Mouse (Mus musculus) midbrain, embryonic 11.5 days (tissue): ENCODE data around the gene Gm21972. TPM values are rescaled to one million over a fixed set of nuclear protein-coding genes. Genes with fewer than 3 reads are reported as not detected.

ENCODE experiments used
- ATAC-seq: fragments of 200-750 bp; cut with Nextera tagmentation; 2 replicates; pipeline ENCODE4 v1.8.0; 2017; ENCODE audit warnings: moderate TSS enrichment, moderate library complexity; ENCODE audit not compliant: low FRiP score
- DNase-seq: peaks from one replicate; pipeline ENCODE4 v3.0.0; 2015; ENCODE audit warnings: low spot score; ENCODE audit errors: missing footprints
- H3K27ac ChIP-seq: fragments of 300-500 bp; sonication (generic); 2 replicates; pipeline ENCODE4 v1.5.1; 2014; ENCODE audit warnings: low read depth, low read length
- H3K27me3 ChIP-seq: fragments of 300-500 bp; sonication (generic); 2 replicates; pipeline ENCODE4 v1.6.1; 2014; ENCODE audit warnings: mild to moderate bottlenecking, low read length, moderate library complexity, mixed read lengths; ENCODE audit not compliant: control insufficient read depth, insufficient read depth
- H3K36me3 ChIP-seq: fragments of 300-500 bp; sonication (generic); 2 replicates; pipeline ENCODE4 v1.6.1; 2014; ENCODE audit warnings: mild to moderate bottlenecking, low read length, moderate library complexity, mixed read lengths; ENCODE audit not compliant: control insufficient read depth, insufficient read depth
- H3K4me1 ChIP-seq: fragments of 300-500 bp; sonication (generic); 2 replicates; pipeline ENCODE4 v1.6.1; 2014; ENCODE audit warnings: low read length; ENCODE audit not compliant: control insufficient read depth, insufficient read depth
- H3K4me2 ChIP-seq: fragments of 300-500 bp; sonication (generic); 2 replicates; pipeline ENCODE4 v1.6.1; 2014; ENCODE audit warnings: mild to moderate bottlenecking, moderate library complexity
- H3K4me3 ChIP-seq: fragments of 300-500 bp; sonication (generic); 2 replicates; pipeline ENCODE4 v1.5.1; 2014; ENCODE audit warnings: low read depth, low read length
- H3K9ac ChIP-seq: fragments of 300-500 bp; sonication (generic); 2 replicates; pipeline ENCODE4 v1.6.1; 2014; ENCODE audit warnings: low read length
- H3K9me3 ChIP-seq: fragments of 300-500 bp; sonication (generic); 2 replicates; pipeline ENCODE4 v1.6.1; 2016; ENCODE audit warnings: low read length; ENCODE audit not compliant: control insufficient read depth
- WGBS: fragments of 180-500 bp; shearing (Covaris S2); extraction: QIAGEN DNeasy Blood & Tissue Kit; methylation state at CpG from one replicate; pipeline ENCODE4 v1.1.7; 2014; 5-methylcytosine and 5-hydroxymethylcytosine counted together
- polyA plus RNA-seq: library from polyadenylated mRNA; unstranded; fragments of >200 nt; fragmentation: Nextera tagmentation; extraction: Ambion mirVana; gene quantifications from 2 replicates; pipeline ENCODE4 v1.2.1, GENCODE M21; 2014

The Gm21972 gene
- polyA plus RNA-seq, 1 experiment from 2014 or later: 0.40 TPM

DNA sequence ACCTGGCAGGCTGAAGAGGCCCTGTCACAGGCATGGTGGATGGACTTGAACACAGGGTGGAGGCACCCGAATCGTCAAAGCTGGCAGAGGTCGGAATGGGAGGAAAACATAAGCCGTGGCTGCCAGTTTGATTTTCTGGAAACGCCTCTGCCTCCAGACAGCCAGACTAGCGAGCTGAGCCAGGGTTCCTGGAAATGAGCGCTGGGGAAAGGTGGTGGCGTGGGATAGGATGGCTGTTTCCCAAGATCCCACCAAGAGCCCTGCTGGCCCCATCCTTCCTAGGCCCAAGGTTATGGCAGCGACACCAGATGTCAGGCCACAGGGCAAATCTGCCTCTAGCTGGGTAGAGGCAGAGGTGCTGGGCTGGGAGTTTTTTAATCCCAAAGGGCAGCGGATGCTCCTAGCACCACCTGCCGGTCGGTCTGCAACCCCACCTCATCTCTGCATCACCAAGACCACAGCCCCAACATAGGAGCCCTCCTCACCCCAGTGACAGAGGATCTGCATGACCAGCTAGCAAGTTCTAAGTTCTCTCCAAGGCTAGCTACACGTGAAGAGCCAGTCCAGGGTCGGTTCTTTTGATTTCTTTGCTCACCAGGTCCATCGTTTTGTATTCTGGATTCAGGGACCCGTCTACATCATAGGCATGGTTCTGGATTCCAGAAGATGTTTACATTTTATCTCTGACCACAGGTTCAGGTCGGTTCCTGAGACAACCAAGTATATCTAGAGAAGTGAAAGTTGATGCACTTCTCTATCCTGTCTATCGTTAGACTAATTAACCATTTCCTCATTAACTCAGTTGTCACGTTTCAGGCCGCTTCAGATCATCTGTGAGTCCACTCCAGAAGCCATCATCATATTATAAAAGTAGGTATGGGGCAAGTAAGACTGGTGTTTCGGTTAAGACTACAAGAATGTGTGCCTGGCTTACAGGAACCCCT is 10.8 kb downstream of the Gm21972 start:
- peaks cover 4% of the 10 kb centered on the region; the same call in 1 of the 2 replicates for H3K36me3 ChIP-seq
- ATAC-seq: no peak
- H3K4me2 ChIP-seq: no peak overlapping the region
- no peak overlapping the region for H3K9ac ChIP-seq
- H3K9me3 ChIP-seq: no peaks in the 10 kb centered on the region
- H3K27ac ChIP-seq: no peak overlapping the region
- H3K27me3 ChIP-seq: no peaks in the 10 kb centered on the region
- DNase-seq: no peak
- no peak overlapping the region for H3K4me3 ChIP-seq
- no peaks in the 10 kb centered on the region for H3K4me1 ChIP-seq
- 76% methylated on average over 21 of the region's 21 CpGs for WGBS

DNA sequence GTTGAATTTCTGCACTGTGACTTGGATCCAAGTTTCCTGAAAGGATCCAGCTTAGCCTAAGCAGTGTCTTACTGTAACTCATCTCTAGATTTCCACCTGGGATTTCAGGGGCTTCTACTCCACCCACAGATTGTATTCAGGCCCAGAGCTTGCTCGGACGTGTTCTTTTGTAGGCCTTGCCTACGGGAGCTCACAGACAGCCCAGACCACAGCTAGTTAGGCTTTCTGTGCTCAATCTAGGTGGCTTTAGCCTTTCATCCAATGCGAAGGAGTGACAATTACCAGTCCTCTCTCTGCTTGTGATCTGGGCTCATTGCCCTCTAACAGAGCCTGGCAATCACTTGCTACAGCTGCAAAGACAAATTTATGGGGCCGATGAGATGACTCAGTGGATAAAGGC is 12.9 kb downstream of the Gm21972 start:
- ATAC-seq (no peak), DNase-seq (no peak)
- H3K4me2 ChIP-seq: no peak overlapping the region
- H3K9me3 ChIP-seq: no peaks in the 10 kb centered on the region
- H3K36me3 ChIP-seq: 0 out of 2 replicates have a peak, but pooled peaks cover 2% of the 10 kb centered on the region
- no peak overlapping the region for H3K27ac ChIP-seq
- no peaks in the 10 kb centered on the region for H3K27me3 ChIP-seq
- WGBS: 89% methylated on average over 5 of the region's 5 CpGs
- no peak overlapping the region for H3K4me3 ChIP-seq
- H3K4me1 ChIP-seq: no peaks in the 10 kb centered on the region
- H3K9ac ChIP-seq: no peak overlapping the region

DNA sequence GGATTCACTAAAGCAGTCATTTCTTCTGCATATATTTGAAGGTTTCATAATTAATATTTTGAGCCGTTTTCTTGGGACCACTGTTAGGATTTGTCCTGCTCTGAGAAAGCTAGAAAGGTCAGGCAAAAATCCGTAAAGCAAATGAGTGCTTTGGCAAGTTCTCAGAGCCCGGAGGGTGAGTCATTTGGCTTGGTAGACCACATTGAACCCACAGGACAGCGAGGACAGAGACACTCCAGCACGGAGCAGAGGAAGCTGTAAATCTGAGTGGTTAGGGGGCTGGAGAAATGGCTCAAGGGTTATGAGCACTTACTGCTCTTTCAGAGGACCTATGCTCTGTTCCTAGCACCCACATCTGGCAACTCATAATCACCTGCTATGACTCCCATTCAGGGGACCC is 14.1 kb downstream of the Gm21972 start:
- no peak overlapping the region for H3K4me3 ChIP-seq
- DNase-seq: no peak
- WGBS: 81% methylated on average over 5 of the region's 5 CpGs
- H3K27ac ChIP-seq: no peak overlapping the region
- H3K27me3 ChIP-seq: no peaks in the 10 kb centered on the region
- ATAC-seq: no peak
- no peak overlapping the region for H3K9ac ChIP-seq
- no peaks in the 10 kb centered on the region for H3K36me3 ChIP-seq
- H3K9me3 ChIP-seq: no peaks in the 10 kb centered on the region
- no peak overlapping the region for H3K4me2 ChIP-seq
- no peaks in the 10 kb centered on the region for H3K4me1 ChIP-seq

GRCm38 (mm10) chr1:86148161-86148560 is 14.7 kb downstream of the Gm21972 start:
- Histone ChIP-seq H3K27me3 (no peaks in the 10 kb centered on the region), H3K4me2 (no peak overlapping the region), H3K36me3 (no peaks in the 10 kb centered on the region), H3K4me1 (no peaks in the 10 kb centered on the region), H3K27ac (no peak overlapping the region), H3K9me3 (no peaks in the 10 kb centered on the region), H3K9ac (no peak overlapping the region), H3K4me3 (no peak overlapping the region)
- no peak for ATAC-seq
- WGBS: 87% methylated on average over 9 of the region's 9 CpGs
- no peak for DNase-seq

DNA sequence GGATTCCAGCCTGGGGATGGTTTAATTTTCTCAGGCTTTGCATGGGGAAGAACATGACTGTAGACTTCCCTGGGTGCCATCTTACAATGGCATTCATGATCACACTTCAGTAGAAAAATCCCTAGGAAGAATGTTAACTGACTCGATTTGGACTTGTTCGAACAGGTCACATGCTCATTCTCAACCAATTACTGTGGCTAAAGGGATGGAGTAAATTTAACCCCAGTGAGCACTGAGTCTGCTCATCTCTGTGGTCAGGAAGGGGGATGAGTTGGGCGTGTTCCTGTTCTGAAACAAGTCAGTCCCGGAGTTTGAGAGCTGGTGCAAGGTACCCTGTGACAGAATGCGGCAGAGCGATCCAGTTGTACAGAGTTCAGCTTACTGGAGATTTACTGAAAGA is 17.5 kb downstream of the Gm21972 start:
- no peaks in the 10 kb centered on the region for H3K27me3 ChIP-seq
- 85% methylated on average over 6 of the region's 6 CpGs for WGBS
- H3K36me3 ChIP-seq: no peaks in the 10 kb centered on the region
- DNase-seq (no peak), ATAC-seq (no peak)
- H3K9ac ChIP-seq: no peak overlapping the region
- no peak overlapping the region for H3K4me2 ChIP-seq
- no peak overlapping the region for H3K4me3 ChIP-seq
- no peaks in the 10 kb centered on the region for H3K9me3 ChIP-seq
- H3K4me1 ChIP-seq: peaks cover 12% of the 10 kb centered on the region
- no peak overlapping the region for H3K27ac ChIP-seq

DNA sequence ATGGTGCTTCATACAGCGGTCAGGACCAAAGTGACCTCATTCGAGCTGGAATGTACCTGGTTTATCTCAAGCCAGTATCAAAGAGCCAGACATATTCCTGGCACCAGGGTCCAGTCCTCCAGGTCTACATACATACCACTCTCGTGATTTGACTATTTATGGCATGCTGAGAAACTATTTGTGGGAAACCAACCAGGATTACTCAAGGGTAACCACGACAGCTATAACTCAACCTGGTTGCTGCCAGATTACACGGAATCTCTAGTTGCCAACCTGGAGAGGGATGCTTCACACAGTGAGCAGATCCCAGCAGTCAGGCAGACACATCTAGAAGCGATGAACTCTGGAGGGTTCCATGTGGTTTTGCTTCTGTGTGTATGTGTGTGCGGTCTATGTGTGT is 17.9 kb downstream of the Gm21972 start:
- WGBS: 92% methylated on average over 7 of the region's 7 CpGs
- H3K27ac ChIP-seq: no peak overlapping the region

DNA sequence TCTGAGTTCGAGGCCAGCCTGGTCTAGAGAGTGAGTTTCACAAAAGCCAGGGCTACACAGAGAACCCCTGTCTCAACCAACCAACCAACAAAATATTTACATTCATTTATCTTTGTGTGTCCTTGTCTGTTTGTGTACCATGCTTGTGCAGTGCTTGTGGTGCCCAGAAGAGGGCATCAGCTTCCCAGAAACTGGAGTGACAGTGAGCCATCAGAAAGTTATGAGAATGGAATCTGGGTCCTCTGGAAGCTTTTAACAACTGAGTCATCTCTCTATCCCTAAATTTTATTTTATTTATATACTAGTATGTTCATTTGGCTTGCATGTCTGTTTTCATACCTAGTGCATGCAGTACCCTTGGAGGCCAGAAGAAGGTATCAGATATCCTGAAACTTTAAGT is 19.2 kb downstream of the Gm21972 start:
- H3K9me3 ChIP-seq: no peaks in the 10 kb centered on the region
- H3K4me2 ChIP-seq: no peak overlapping the region
- H3K4me1 ChIP-seq: peaks cover 12% of the 10 kb centered on the region
- H3K27me3 ChIP-seq: no peaks in the 10 kb centered on the region
- 92% methylated on average over 1 of the region's 1 CpGs for WGBS
- ATAC-seq (no peak), DNase-seq (no peak)
- no peak overlapping the region for H3K27ac ChIP-seq
- H3K4me3 ChIP-seq: no peak overlapping the region
- H3K9ac ChIP-seq: no peak overlapping the region
- H3K36me3 ChIP-seq: no peaks in the 10 kb centered on the region

More for the DNA sequence above, 17.9 kb downstream of the Gm21972 start:
- DNase-seq: no peak
- Histone ChIP-seq H3K4me2 (no peak overlapping the region), H3K4me1 (peaks cover 12% of the 10 kb centered on the region), H3K36me3 (no peaks in the 10 kb centered on the region), H3K27me3 (no peaks in the 10 kb centered on the region), H3K9ac (no peak overlapping the region), H3K4me3 (no peak overlapping the region), H3K9me3 (no peaks in the 10 kb centered on the region)
- ATAC-seq: no peak

DNA sequence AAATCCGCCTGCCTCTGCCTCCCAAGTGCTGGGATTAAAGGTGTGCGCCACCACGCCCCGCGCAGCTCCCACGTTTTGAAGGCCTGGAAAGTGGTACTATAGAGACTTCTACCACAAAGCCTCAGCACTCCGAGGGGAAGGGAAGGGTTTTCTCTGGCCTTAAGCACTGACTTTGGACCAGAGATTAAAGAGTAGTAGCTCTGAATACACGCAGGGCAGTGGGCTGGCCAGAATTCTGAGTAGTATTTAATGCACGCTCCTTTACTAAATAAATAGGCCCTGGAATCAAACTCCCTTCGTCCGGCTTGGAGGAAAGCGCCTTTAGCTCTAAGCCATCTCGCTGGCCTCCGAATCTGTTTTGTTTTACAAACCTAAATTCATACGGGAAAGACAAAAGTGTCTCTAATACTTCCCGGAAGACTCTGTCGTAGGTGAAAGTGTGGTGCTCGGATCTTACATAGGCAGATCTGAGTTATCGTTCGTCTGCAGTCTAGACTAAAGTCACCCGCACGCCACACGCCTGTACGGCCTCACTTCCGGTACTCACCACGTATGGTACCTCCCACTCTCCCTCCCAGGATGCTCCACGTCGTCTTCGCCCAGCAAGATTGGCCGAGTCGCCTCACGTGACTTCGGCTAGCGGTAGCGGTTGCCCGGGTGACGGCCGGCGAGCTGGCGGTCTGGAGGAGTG is 20.8 kb downstream of the Gm21972 start, which contains the start of gene Armc9:
Gene Armc9 (plus strand): TSS at position 648 of the 691 bp plus-strand sequence.
- H3K36me3 ChIP-seq: no peaks in the 10 kb centered on the region
- peak within 1 kb of the TSS; percentile 82 for H3K9ac ChIP-seq
- H3K27ac ChIP-seq: no peak within 1 kb of the TSS; the same call in 1 of the 2 replicates

DNA sequence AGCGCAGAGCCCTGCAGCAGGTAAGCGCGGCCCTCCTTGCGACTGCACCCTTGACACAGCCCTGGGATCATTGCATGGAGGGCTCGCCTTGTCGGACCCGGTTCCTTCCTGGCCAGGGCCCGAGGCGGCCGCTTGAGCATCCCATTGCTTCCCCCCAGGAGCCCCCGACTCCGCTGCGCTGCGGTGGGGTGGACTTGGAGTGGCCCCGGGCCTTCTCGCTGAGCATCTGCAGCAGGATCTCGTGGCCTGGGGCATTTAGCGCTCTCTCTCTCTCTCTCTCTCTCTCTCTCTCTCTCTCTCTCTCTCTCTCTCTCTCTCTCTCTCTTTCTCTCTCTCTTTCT is 21.4 kb downstream of the Gm21972 start:
- no peak for ATAC-seq
- Histone ChIP-seq H3K9me3 (no peaks in the 10 kb centered on the region), H3K36me3 (no peaks in the 10 kb centered on the region), H3K4me2 (peak overlapping the region; percentile 73), H3K27ac (no peak overlapping the region), H3K4me3 (peak overlapping the region; percentile 89), H3K9ac (peak overlapping the region; percentile 82), H3K27me3 (no peaks in the 10 kb centered on the region), H3K4me1 (peaks cover 12% of the 10 kb centered on the region)
- 1% methylated on average over 18 of the region's 18 CpGs for WGBS
- DNase-seq: no peak

More for the DNA sequence above, 20.8 kb downstream of the Gm21972 start, which contains the start of gene Armc9:
- 4% methylated on average over 40 of the region's 40 CpGs for WGBS
- H3K4me3 ChIP-seq: peak within 1 kb of the TSS; percentile 89
- H3K27me3 ChIP-seq: no peaks in the 10 kb centered on the region
- peaks cover 12% of the 10 kb centered on the region for H3K4me1 ChIP-seq
- peak within 1 kb of the TSS; percentile 73 for H3K4me2 ChIP-seq
- H3K9me3 ChIP-seq: no peaks in the 10 kb centered on the region
- DNase-seq (peak; percentile 98), ATAC-seq (peak; percentile 100)
